Mouse (Mus musculus): ENCODE data around the gene Ccdc191. TPM values are rescaled to one million over a fixed set of nuclear protein-coding genes. Genes with fewer than 3 reads are reported as not detected.

The Ccdc191 gene
- total and polyA plus RNA-seq, 2 experiments from 2014 or later: 0.89 to 4.1 TPM

GRCm38 (mm10) chr16:43963291-43963690, 73.7 kb downstream of the Ccdc191 start:
- ATAC-seq: no peak

GRCm38 (mm10) chr16:43963780-43964179, 74.2 kb downstream of the Ccdc191 start:
- no peak for ATAC-seq
- H3K4me1 ChIP-seq (ENCODE audit: insufficient read depth, low read length): no peaks in the 10 kb centered on the region

More at GRCm38 (mm10) chr16:43963291-43963690, 73.7 kb downstream of the Ccdc191 start:
- WGBS: 90% methylated on average over 9 of the region's 9 CpGs
- no peaks in the 10 kb centered on the region for H3K9me3 ChIP-seq (ENCODE audit: low read length)
- H3K36me3 ChIP-seq (ENCODE audit: insufficient read depth, low read length): no peaks in the 10 kb centered on the region
- no peaks in the 10 kb centered on the region for H3K27me3 ChIP-seq (ENCODE audit: insufficient read depth, low read length)
- H3K4me1 ChIP-seq (ENCODE audit: insufficient read depth, low read length): no peaks in the 10 kb centered on the region
- H3K9ac ChIP-seq (replicated peaks; ENCODE audit: low read length): no peak overlapping the region
- H3K4me2 ChIP-seq (ENCODE audit: low read depth, low read length): no peak overlapping the region
- no peak overlapping the region for H3K4me3 ChIP-seq (ENCODE audit: low read length)
- DNase-seq (ENCODE audit: low spot score): no peak
- TF ChIP-seq CTCF (IDR thresholded peaks at IDR 0.05; ENCODE audit: low read depth): no peak
- H3K27ac ChIP-seq: no peak overlapping the region

DNA sequence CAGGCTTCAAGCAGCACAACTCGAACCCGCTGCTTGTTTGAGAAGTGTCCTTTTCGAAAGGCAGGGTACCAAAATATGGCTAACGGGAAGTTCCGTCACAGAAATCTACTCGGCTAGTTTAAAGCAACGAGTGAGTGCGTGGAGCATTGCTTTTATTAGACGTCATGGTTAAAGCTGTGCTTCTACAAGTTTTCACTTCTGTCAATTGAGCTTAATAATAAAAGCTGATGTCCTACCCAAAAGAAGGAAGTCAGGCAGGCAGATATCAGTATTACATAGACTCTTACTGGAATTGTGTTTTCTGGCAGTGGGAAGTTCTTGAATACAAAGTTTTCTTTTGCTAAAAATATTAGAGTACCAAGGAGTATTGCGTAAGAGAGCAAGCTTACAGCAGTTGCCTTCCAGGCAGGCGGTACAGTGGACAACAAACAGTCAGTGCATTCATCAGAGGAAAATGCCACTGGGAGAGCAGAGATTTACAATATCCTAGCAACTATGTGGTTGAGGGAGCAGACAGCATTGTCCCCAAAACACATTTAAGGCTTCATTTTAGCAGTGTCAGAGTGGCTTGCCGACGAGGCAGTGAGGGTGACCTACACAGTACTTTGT, 76.3 kb downstream of the Ccdc191 start:
- DNase-seq (ENCODE audit: low spot score) (peak; percentile 50), ATAC-seq (peak; percentile 86)
- WGBS: 60% methylated on average over 13 of the region's 13 CpGs
- no peak for TF ChIP-seq CTCF (IDR thresholded peaks at IDR 0.05; ENCODE audit: low read depth)
- Histone ChIP-seq H3K9me3 (ENCODE audit: low read length) (no peaks in the 10 kb centered on the region), H3K27ac (peak overlapping the region; percentile 21; the same call in 1 of the 2 replicates), H3K4me3 (ENCODE audit: low read length) (no peak overlapping the region), H3K9ac (replicated peaks; ENCODE audit: low read length) (no peak overlapping the region), H3K4me1 (ENCODE audit: insufficient read depth, low read length) (no peaks in the 10 kb centered on the region), H3K36me3 (ENCODE audit: insufficient read depth, low read length) (no peaks in the 10 kb centered on the region), H3K4me2 (ENCODE audit: low read depth, low read length) (no peak overlapping the region), H3K27me3 (ENCODE audit: insufficient read depth, low read length) (no peaks in the 10 kb centered on the region)

More at GRCm38 (mm10) chr16:43963780-43964179, 74.2 kb downstream of the Ccdc191 start:
- DNase-seq (ENCODE audit: low spot score): no peak
- Histone ChIP-seq H3K27me3 (ENCODE audit: insufficient read depth, low read length) (no peaks in the 10 kb centered on the region), H3K27ac (no peak overlapping the region), H3K4me3 (ENCODE audit: low read length) (no peak overlapping the region), H3K9me3 (ENCODE audit: low read length) (no peaks in the 10 kb centered on the region), H3K4me2 (ENCODE audit: low read depth, low read length) (no peak overlapping the region), H3K36me3 (ENCODE audit: insufficient read depth, low read length) (no peaks in the 10 kb centered on the region), H3K9ac (replicated peaks; ENCODE audit: low read length) (no peak overlapping the region)
- 60% methylated on average over 3 of the region's 3 CpGs for WGBS
- no peak for TF ChIP-seq CTCF (IDR thresholded peaks at IDR 0.05; ENCODE audit: low read depth)

GRCm38 (mm10) chr16:43970426-43970825, 80.8 kb downstream of the Ccdc191 start:
- Histone ChIP-seq H3K9ac (replicated peaks; ENCODE audit: low read length) (no peak overlapping the region), H3K4me3 (ENCODE audit: low read length) (no peak overlapping the region), H3K4me1 (ENCODE audit: insufficient read depth, low read length) (no peaks in the 10 kb centered on the region), H3K36me3 (ENCODE audit: insufficient read depth, low read length) (no peaks in the 10 kb centered on the region), H3K27me3 (ENCODE audit: insufficient read depth, low read length) (no peaks in the 10 kb centered on the region), H3K9me3 (ENCODE audit: low read length) (no peaks in the 10 kb centered on the region), H3K4me2 (ENCODE audit: low read depth, low read length) (no peak overlapping the region), H3K27ac (no peak overlapping the region)
- WGBS: 86% methylated on average over 3 of the region's 3 CpGs
- ATAC-seq (no peak), DNase-seq (ENCODE audit: low spot score) (no peak)
- TF ChIP-seq CTCF (IDR thresholded peaks at IDR 0.05; ENCODE audit: low read depth): no peak

GRCm38 (mm10) chr16:43971189-43971588, 81.6 kb downstream of the Ccdc191 start:
- no peak overlapping the region for H3K4me2 ChIP-seq (ENCODE audit: low read depth, low read length)
- TF ChIP-seq CTCF (IDR thresholded peaks at IDR 0.05; ENCODE audit: low read depth): no peak
- no peaks in the 10 kb centered on the region for H3K27me3 ChIP-seq (ENCODE audit: insufficient read depth, low read length)
- no peak overlapping the region for H3K9ac ChIP-seq (replicated peaks; ENCODE audit: low read length)
- no peak for ATAC-seq
- no peak overlapping the region for H3K27ac ChIP-seq
- H3K4me3 ChIP-seq (ENCODE audit: low read length): no peak overlapping the region
- H3K9me3 ChIP-seq (ENCODE audit: low read length): no peaks in the 10 kb centered on the region
- WGBS: 95% methylated on average over 11 of the region's 11 CpGs
- no peaks in the 10 kb centered on the region for H3K36me3 ChIP-seq (ENCODE audit: insufficient read depth, low read length)
- DNase-seq (ENCODE audit: low spot score): no peak
- no peaks in the 10 kb centered on the region for H3K4me1 ChIP-seq (ENCODE audit: insufficient read depth, low read length)

DNA sequence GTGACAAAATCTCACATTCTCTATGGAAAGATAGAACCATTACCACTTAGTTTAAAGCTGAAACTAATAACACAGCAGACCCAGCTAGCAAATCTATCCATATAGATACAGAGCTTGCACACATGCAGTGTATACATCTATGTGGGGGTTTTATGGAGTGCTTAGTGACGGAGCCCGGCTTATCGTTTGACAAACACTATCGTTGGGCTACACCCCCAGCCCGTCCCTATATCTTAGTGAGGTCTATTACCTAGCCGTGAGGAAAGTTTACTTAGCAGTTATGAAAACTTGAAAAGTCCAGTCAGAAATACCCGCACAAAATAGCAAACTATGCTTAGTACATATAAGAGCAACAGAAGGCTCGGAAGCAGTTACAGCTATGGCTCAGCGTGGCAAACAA, 82.1 kb downstream of the Ccdc191 start:
- no peak overlapping the region for H3K4me2 ChIP-seq (ENCODE audit: low read depth, low read length)
- no peak for ATAC-seq
- H3K27ac ChIP-seq: no peak overlapping the region
- H3K27me3 ChIP-seq (ENCODE audit: insufficient read depth, low read length): no peaks in the 10 kb centered on the region
- no peaks in the 10 kb centered on the region for H3K9me3 ChIP-seq (ENCODE audit: low read length)
- DNase-seq (ENCODE audit: low spot score): no peak
- no peaks in the 10 kb centered on the region for H3K36me3 ChIP-seq (ENCODE audit: insufficient read depth, low read length)
- TF ChIP-seq CTCF (IDR thresholded peaks at IDR 0.05; ENCODE audit: low read depth): no peak
- H3K9ac ChIP-seq (replicated peaks; ENCODE audit: low read length): no peak overlapping the region
- no peak overlapping the region for H3K4me3 ChIP-seq (ENCODE audit: low read length)
- H3K4me1 ChIP-seq (ENCODE audit: insufficient read depth, low read length): no peaks in the 10 kb centered on the region
- WGBS: 92% methylated on average over 9 of the region's 9 CpGs

DNA sequence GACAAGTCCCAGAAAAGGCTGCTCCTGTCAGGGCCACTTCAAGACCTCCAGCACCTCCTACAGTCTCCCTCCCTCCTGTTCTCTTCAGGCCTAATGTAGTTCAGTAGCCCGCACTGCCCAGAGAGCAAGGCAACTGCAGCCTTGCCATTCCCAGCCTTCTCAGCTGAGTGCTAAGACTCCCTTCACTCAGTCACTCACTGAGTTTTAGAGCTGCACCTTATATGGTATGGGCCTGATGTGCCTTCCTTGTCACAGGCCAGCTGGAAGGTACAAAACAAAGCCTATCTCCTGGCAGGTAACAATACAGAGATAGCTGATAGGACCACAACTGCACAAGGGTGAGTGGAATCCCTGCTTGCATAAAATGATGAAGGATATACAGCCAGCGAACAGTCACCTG, 82.8 kb downstream of the Ccdc191 start:
- Histone ChIP-seq H3K9ac (replicated peaks; ENCODE audit: low read length) (no peak overlapping the region), H3K4me1 (ENCODE audit: insufficient read depth, low read length) (no peaks in the 10 kb centered on the region), H3K4me2 (ENCODE audit: low read depth, low read length) (no peak overlapping the region), H3K36me3 (ENCODE audit: insufficient read depth, low read length) (no peaks in the 10 kb centered on the region), H3K4me3 (ENCODE audit: low read length) (no peak overlapping the region), H3K27me3 (ENCODE audit: insufficient read depth, low read length) (no peaks in the 10 kb centered on the region), H3K9me3 (ENCODE audit: low read length) (no peaks in the 10 kb centered on the region), H3K27ac (no peak overlapping the region)
- DNase-seq (ENCODE audit: low spot score) (no peak), ATAC-seq (no peak)
- no peak for TF ChIP-seq CTCF (IDR thresholded peaks at IDR 0.05; ENCODE audit: low read depth)
- WGBS: 97% methylated on average over 2 of the region's 2 CpGs

Data from hindbrain, postnatal 0 days (tissue).